Mouse (Mus musculus) heart, adult 2 months (tissue): ENCODE data around the gene Mef2b. TPM values are rescaled to one million over a fixed set of nuclear protein-coding genes. Genes with fewer than 3 reads are reported as not detected.
A peak's percentile ranks its signal among the peaks of the same experiment; 100 is the strongest.

Source experiments
- DNase-seq, 2 experiments: peaks; one replicate each; pipeline ENCODE4 v3.0.0; 2021
- H3K27ac ChIP-seq: fragments of 200-600 bp; 2 replicates; pipeline ENCODE4 v1.8.1; 2022
- H3K27me3 ChIP-seq: fragments of 200-500 bp; 2 replicates; pipeline ENCODE4 v1.6.1; 2012; ENCODE audit warnings: mild to moderate bottlenecking, low read length, inconsistent platforms, mixed read lengths; ENCODE audit not compliant: control insufficient read depth, insufficient read depth
- H3K36me3 ChIP-seq: fragments of 200-500 bp; 2 replicates; pipeline ENCODE4 v1.6.1; 2012; ENCODE audit warnings: low read length, inconsistent platforms; ENCODE audit not compliant: control insufficient read depth, insufficient read depth
- H3K4me1 ChIP-seq: fragments of 200-500 bp; 2 replicates; pipeline ENCODE4 v1.6.1; 2011; ENCODE audit warnings: low read length; ENCODE audit not compliant: control insufficient read depth, insufficient read depth
- H3K4me3 ChIP-seq: fragments of 200-600 bp; 2 replicates; pipeline ENCODE4 v1.8.1; 2022
- H3K79me2 ChIP-seq: fragments of 200-500 bp; replicated peaks from 2 replicates; pipeline ENCODE4 v1.6.1; 2012; ENCODE audit warnings: mild to moderate bottlenecking, inconsistent platforms, low read length, moderate library complexity, mixed read lengths; ENCODE audit not compliant: control insufficient read depth, insufficient read depth
- H3K9ac ChIP-seq: fragments of 200-500 bp; 2 replicates; pipeline ENCODE4 v1.6.1; 2012; ENCODE audit warnings: low read depth, mild to moderate bottlenecking, control low read depth, inconsistent platforms, low read length, mixed read lengths
- CTCF ChIP-seq: fragments of 200-600 bp; IDR thresholded peaks from 2 replicates; pipeline ENCODE4 v1.8.1; 2022; ENCODE audit warnings: antibody characterized with exemption, mild to moderate bottlenecking, moderate library complexity
- EP300 ChIP-seq: fragments of 200-500 bp; IDR thresholded peaks from 2 replicates; pipeline ENCODE4 v1.6.1; 2011; ENCODE audit warnings: low read depth, low read length, control low read depth; ENCODE audit not compliant: insufficient read depth
- POLR2A ChIP-seq: fragments of 200-500 bp; IDR thresholded peaks from 2 replicates; pipeline ENCODE4 v1.6.1; 2011; ENCODE audit warnings: mild to moderate bottlenecking, low read depth, low read length, control low read depth; ENCODE audit not compliant: insufficient read depth
- WGBS: fragments of 180-500 bp; shearing (Covaris S2); methylation state at CpG from one replicate; pipeline ENCODE4 v1.1.7; 2018; 5-methylcytosine and 5-hydroxymethylcytosine counted together
- intact Hi-C: fragments of 180-260 bp; cut with DNase I; formaldehyde crosslinking; loops from one replicate; pipeline ENCODE4 v1.15.1; 2025
- polyA plus RNA-seq: library from polyadenylated mRNA; depleted of rRNA; stranded (reverse); fragments of >200 nt; gene quantifications from 2 replicates; pipeline ENCODE4 v1.2.3, GENCODE M21; 2012
- total RNA-seq, 2 experiments: library from RNA; stranded (reverse); gene quantifications; 2 replicates each; pipeline ENCODE4 v1.2.3; 2021

Gene Mef2b
- total and polyA plus RNA-seq, 3 experiments = 0.25 to 0.44 (median 0.27) TPM

DNA sequence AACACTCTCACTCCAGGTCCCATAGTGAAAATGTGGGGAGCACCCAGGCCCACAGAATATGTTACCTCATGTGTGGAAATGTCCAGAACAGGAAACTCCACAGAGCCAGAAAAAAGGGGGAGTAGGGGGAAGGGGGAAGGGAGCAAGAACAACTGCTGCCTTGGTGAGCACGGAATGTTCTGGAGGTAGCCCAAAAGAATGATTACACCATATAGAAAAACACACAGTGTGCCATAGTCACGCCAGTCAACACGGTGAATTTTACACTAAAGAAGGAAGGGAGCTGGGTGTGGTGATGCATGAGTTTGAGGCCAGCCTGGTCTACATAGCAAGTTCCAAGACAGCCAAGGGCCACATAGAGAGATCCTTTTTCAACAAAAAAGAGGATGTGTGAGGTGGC is 23.8 kb downstream of the Mef2b start:
- H3K36me3 ChIP-seq = no peaks in the 10 kb centered on the region
- H3K79me2 ChIP-seq = no peaks in the 10 kb centered on the region
- WGBS = 56% methylated on average over 3 of the region's 3 CpGs
- no peak overlapping the region for H3K4me3 ChIP-seq
- H3K27me3 ChIP-seq = no peaks in the 10 kb centered on the region
- intact Hi-C loops = no loop called here
- no peak for DNase-seq
- no peaks in the 10 kb centered on the region for H3K4me1 ChIP-seq
- H3K9ac ChIP-seq = no peak overlapping the region
- no peak overlapping the region for H3K27ac ChIP-seq
- TF ChIP-seq POLR2A (no peak), EP300 (no peak), CTCF (no peak)

DNA sequence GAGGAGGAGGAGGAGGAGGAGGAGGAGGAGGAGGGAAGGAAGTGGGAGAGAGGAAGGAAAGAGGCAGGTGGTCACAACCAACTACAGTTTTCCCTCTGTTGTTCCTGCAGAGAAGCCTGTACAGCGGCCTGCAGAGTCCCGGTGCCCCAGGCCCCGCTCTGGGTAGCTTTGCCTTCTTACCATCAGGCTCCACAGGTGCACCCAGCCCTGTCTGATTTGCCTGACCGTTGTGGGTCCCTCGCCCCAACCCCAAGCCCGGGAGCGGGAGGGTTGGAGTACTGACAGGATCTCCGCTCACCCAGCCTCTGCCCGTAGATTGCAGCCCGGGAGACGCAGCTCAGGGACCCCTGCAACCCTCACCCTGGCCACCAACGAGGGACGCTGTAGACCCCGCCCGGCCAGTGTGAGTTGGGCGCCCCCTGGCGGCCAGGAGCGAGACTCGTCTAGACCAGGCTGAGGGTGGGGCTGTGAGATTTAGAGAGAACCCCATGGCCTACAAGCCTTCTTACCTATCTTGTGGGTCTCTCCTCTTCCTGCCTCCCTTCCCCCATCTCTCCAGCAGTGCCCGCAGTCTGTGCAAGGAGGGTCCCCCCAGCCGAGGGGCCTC is 27.1 kb downstream of the Mef2b start:
- no peak overlapping the region for H3K9ac ChIP-seq

DNA sequence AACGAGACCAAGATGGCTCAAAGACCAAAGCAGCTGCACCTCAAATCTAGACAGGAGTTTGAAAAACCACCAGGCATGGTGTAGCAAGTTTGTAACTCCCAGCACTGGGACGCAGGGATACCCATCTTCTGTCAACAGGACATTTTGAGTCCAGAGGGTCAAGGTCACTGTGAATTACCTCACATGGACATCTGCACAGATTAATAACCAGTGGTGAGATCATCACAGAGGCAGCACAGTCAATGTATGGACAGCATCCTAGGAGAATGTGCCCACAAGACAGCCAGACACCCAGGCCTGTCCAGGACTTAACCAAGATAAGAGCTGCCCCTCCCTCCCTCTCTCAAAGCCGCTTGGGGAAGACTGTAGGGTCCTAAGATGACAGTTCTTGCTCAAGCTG is 30.6 kb downstream of the Mef2b start:
- DNase-seq = no peak
- Histone ChIP-seq H3K27ac (no peak overlapping the region), H3K9ac (no peak overlapping the region), H3K36me3 (no peaks in the 10 kb centered on the region), H3K4me1 (peaks cover 3% of the 10 kb centered on the region), H3K4me3 (no peak overlapping the region), H3K79me2 (0 out of 2 replicates have a peak, but pooled peaks cover 1% of the 10 kb centered on the region), H3K27me3 (no peaks in the 10 kb centered on the region)
- intact Hi-C loops = loop anchor here (2.0 to 5.0 kb wide), 2 partner anchors 62 to 295 kb away; partner anchors contain the start of genes Armc6 and Sugp2
- TF ChIP-seq POLR2A (no peak), EP300 (no peak), CTCF (no peak)
- 75% methylated on average over 3 of the region's 3 CpGs for WGBS

More for the DNA sequence above, 27.1 kb downstream of the Mef2b start:
- no peak for TF ChIP-seq POLR2A
- peak; percentile 96 for TF ChIP-seq CTCF
- no peak for TF ChIP-seq EP300
- peak; percentile 61 to 80 for DNase-seq
- H3K79me2 ChIP-seq = no peaks in the 10 kb centered on the region
- no peaks in the 10 kb centered on the region for H3K4me1 ChIP-seq
- intact Hi-C loops = loop anchor here (1.0 to 2.0 kb wide), 3 partner anchors 62 to 248 kb away; no protein-coding TSS in a partner anchor
- H3K4me3 ChIP-seq = no peak overlapping the region
- no peak overlapping the region for H3K27ac ChIP-seq
- H3K36me3 ChIP-seq = no peaks in the 10 kb centered on the region
- no peaks in the 10 kb centered on the region for H3K27me3 ChIP-seq
- WGBS = 3% methylated on average over 21 of the region's 21 CpGs

DNA sequence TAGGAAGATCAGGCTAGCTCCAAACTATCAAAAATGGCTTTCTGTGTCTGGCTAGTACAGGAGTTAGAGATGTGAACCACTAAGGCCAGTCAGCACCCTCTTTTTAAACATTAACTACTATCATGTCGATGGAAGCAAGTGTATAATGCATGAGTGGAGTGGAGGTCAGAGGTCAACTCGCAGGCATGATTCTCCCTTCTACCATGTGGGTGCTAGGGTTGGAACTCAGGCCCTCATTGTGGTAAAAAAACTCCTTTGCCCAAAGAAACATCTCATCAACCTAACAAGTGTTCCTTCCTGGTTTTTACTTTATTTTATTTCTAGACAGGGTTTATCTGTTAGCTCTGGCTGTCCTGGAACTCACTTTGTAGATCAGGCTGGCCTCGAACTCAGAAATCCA is 31.2 kb downstream of the Mef2b start:
- no peak overlapping the region for H3K27ac ChIP-seq
- no peak overlapping the region for H3K9ac ChIP-seq
- 77% methylated on average over 3 of the region's 3 CpGs for WGBS
- H3K4me1 ChIP-seq = peaks cover 3% of the 10 kb centered on the region
- intact Hi-C loops = loop anchor here (2.0 to 5.0 kb wide), 2 partner anchors 62 to 296 kb away; partner anchors contain the start of genes Armc6 and Sugp2
- TF ChIP-seq CTCF (no peak), POLR2A (no peak), EP300 (no peak)
- DNase-seq = no peak
- H3K36me3 ChIP-seq = no peaks in the 10 kb centered on the region
- H3K4me3 ChIP-seq = no peak overlapping the region
- H3K27me3 ChIP-seq = no peaks in the 10 kb centered on the region
- 0 out of 2 replicates have a peak, but pooled peaks cover 1% of the 10 kb centered on the region for H3K79me2 ChIP-seq

DNA sequence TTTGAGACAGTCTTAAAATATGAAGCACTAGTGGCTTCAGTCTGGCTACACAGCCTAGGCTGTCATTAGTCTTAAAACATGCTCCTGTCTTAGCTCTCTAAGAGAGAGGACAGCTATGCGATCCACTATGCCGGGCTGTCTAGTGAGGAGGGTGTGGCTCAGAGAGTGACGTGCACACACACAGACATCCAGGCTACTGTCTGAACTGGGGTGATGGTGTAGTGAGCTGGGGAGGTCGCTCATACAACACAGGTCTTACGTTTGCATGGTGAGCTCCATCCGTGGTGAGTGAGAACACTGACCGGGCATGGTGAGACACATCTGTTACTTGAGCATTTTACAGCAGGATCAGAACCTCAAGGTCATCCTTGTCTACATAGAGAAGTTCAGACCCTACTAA is 31.7 kb downstream of the Mef2b start:
- no peak for DNase-seq
- intact Hi-C loops = loop anchor here (2.0 to 5.0 kb wide), 2 partner anchors 61 to 296 kb away; partner anchors contain the start of genes Armc6 and Sugp2
- Histone ChIP-seq H3K36me3 (no peaks in the 10 kb centered on the region), H3K79me2 (0 out of 2 replicates have a peak, but pooled peaks cover 1% of the 10 kb centered on the region), H3K27me3 (no peaks in the 10 kb centered on the region), H3K27ac (no peak overlapping the region), H3K9ac (no peak overlapping the region), H3K4me3 (no peak overlapping the region), H3K4me1 (peaks cover 3% of the 10 kb centered on the region)
- 93% methylated on average over 7 of the region's 7 CpGs for WGBS
- TF ChIP-seq POLR2A (no peak), CTCF (no peak), EP300 (no peak)

DNA sequence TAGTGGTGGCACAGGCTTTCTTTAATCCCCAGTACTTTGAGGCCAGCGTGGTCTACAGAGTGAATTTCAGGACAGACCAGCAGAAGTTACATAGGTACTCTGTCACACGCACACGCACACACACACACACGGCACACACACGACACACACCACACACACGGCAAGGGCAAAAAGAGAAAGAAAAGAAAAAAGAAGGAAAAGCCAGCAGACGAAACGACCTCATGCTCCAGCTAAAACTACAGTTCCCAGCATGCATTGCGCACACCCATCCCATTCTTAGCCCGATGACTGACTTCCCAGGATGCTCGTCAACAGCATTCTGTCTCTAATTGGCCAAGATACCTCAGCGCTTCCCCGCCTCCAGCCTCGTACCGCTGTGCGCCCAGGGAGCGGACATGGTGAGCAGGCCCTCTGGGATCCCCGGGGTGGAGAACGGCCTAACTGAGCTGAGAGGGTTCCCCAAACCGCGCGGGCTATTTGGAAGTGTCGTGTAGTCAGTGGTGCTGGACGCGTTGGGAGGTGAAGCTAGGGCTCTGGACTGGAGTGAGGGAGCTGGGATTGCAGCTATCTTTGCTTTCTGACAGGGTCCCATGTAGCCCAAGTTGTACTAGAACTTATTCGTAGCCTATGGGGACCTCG is 32.7 kb downstream of the Mef2b start, which contains the start of gene Tmem161a:
Gene Tmem161a, plus strand, starts transcription at position 314 of the 639 bp plus-strand sequence.
- TF ChIP-seq CTCF (no peak), EP300 (peak; percentile 72; the same call in 1 of the 2 replicates), POLR2A (peak; percentile 96)
- Histone ChIP-seq H3K4me1 (peaks cover 3% of the 10 kb centered on the region), H3K27me3 (no peaks in the 10 kb centered on the region), H3K36me3 (no peaks in the 10 kb centered on the region), H3K79me2 (0 out of 2 replicates have a peak, but pooled peaks cover 1% of the 10 kb centered on the region), H3K4me3 (peak within 1 kb of the TSS; percentile 71), H3K27ac (peak within 1 kb of the TSS; percentile 83), H3K9ac (peak within 1 kb of the TSS; percentile 87)
- peak; percentile 89 to 93 for DNase-seq
- intact Hi-C loops = loop anchor here (2.0 to 5.0 kb wide), 3 partner anchors 33 to 60 kb away; partner anchors contain the start of genes Armc6, Borcs8, Mef2b and Rfxank
- WGBS = 3% methylated on average over 27 of the region's 27 CpGs
